Mouse (Mus musculus) neural tube, embryonic 14.5 days (tissue): ENCODE measurements around the gene Sergef. TPM values are rescaled to one million over a fixed set of nuclear protein-coding genes. Genes with fewer than 3 reads are reported as not detected.

Source experiments
- ATAC-seq: fragments of 200-750 bp; cut with Nextera tagmentation; 2 replicates; pipeline ENCODE4 v1.8.0; 2017; ENCODE audit warnings: low read depth, mild to moderate bottlenecking, moderate TSS enrichment, moderate library complexity
- H3K27ac ChIP-seq: fragments of 300-500 bp; sonication (generic); 2 replicates; pipeline ENCODE4 v1.5.1; 2014; ENCODE audit warnings: low read depth, mild to moderate bottlenecking, control low read depth, low read length, moderate library complexity, mixed read lengths
- H3K27me3 ChIP-seq: fragments of 300-500 bp; sonication (generic); 2 replicates; pipeline ENCODE4 v1.6.1; 2014; ENCODE audit warnings: low read length; ENCODE audit not compliant: control insufficient read depth, insufficient read depth
- H3K36me3 ChIP-seq: fragments of 300-500 bp; sonication (generic); 2 replicates; pipeline ENCODE4 v1.6.1; 2014; ENCODE audit warnings: low read length, mixed read lengths; ENCODE audit not compliant: control insufficient read depth, insufficient read depth
- H3K4me1 ChIP-seq: fragments of 300-500 bp; sonication (generic); 2 replicates; pipeline ENCODE4 v1.6.1; 2014; ENCODE audit warnings: low read length; ENCODE audit not compliant: control insufficient read depth, insufficient read depth
- H3K4me2 ChIP-seq: fragments of 300-500 bp; sonication (generic); 2 replicates; pipeline ENCODE4 v1.6.1; 2014; ENCODE audit warnings: mild to moderate bottlenecking, low read depth, low read length, control low read depth
- H3K4me3 ChIP-seq: fragments of 300-500 bp; sonication (generic); 2 replicates; pipeline ENCODE4 v1.5.1; 2014; ENCODE audit warnings: low read depth, low read length, control low read depth, mixed read lengths
- H3K9ac ChIP-seq: fragments of 300-500 bp; sonication (generic); replicated peaks from 2 replicates; pipeline ENCODE4 v1.6.1; 2014; ENCODE audit warnings: low read depth, mild to moderate bottlenecking, control low read depth, low read length, mixed read lengths
- H3K9me3 ChIP-seq: fragments of 300-500 bp; sonication (generic); 2 replicates; pipeline ENCODE4 v1.6.1; 2016; ENCODE audit warnings: low read length; ENCODE audit not compliant: control insufficient read depth
- WGBS: fragments of 180-500 bp; shearing (Covaris S2); extraction: QIAGEN DNeasy Blood & Tissue Kit; methylation state at CpG from one replicate; pipeline ENCODE4 v1.1.7; 2014; 5-methylcytosine and 5-hydroxymethylcytosine counted together
- polyA plus RNA-seq: library from polyadenylated mRNA; unstranded; fragments of >200 nt; fragmentation: Nextera tagmentation; extraction: Ambion mirVana; gene quantifications from 2 replicates; pipeline ENCODE4 v1.2.1, GENCODE M21; 2014

Gene Sergef
- polyA plus RNA-seq, 1 experiment from 2014 or later: 46.3 TPM

- Histone ChIP-seq H3K4me2 (no peak overlapping the region), H3K9ac (no peak overlapping the region), H3K36me3 (0 out of 2 replicates have a peak, but pooled peaks cover 3% of the 10 kb centered on the region), H3K27me3 (no peaks in the 10 kb centered on the region), H3K4me1 (0 out of 2 replicates have a peak, but pooled peaks cover 6% of the 10 kb centered on the region), H3K4me3 (no peak overlapping the region), H3K27ac (no peak overlapping the region), H3K9me3 (no peaks in the 10 kb centered on the region)
- peak; percentile 47; the same call in 1 of the 2 replicates for ATAC-seq
- 32% methylated on average over 5 of the region's 5 CpGs for WGBS
These were observed 205.7 kb downstream of the Sergef start for GRCm38 (mm10) chr7:46433874-46434273.

DNA sequence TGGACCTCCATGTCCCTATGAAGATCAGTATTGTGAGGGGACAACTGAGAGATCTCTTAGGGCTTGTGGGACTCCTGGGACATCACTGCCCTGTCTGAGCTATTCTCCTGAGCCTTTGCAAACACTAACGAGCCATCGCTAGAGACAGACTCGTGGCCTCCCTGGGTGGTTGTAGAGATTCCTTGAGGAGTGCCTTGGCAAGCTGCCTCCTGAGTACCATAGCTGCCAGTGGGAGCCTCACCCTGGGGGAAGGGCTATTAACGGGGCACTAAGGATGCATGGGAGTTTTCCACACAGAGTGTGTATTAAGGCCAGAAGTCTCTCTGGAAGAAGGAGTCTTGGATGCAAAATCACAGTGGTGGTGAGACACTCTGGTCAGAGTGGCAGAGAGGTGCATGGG is 214.6 kb downstream of the Sergef start:
- H3K4me3 ChIP-seq: no peak overlapping the region
- no peak overlapping the region for H3K9ac ChIP-seq
- H3K36me3 ChIP-seq: 0 out of 2 replicates have a peak, but pooled peaks cover 3% of the 10 kb centered on the region
- WGBS: 38% methylated on average over 4 of the region's 4 CpGs
- ATAC-seq: no peak
- H3K4me2 ChIP-seq: no peak overlapping the region
- no peaks in the 10 kb centered on the region for H3K9me3 ChIP-seq
- H3K27me3 ChIP-seq: no peaks in the 10 kb centered on the region
- H3K27ac ChIP-seq: no peak overlapping the region
- peaks cover 10% of the 10 kb centered on the region for H3K4me1 ChIP-seq

- Histone ChIP-seq H3K4me2 (no peak overlapping the region), H3K36me3 (no peaks in the 10 kb centered on the region)
- no peak for ATAC-seq
These were observed 215.7 kb downstream of the Sergef start for GRCm38 (mm10) chr7:46423951-46424350.

DNA sequence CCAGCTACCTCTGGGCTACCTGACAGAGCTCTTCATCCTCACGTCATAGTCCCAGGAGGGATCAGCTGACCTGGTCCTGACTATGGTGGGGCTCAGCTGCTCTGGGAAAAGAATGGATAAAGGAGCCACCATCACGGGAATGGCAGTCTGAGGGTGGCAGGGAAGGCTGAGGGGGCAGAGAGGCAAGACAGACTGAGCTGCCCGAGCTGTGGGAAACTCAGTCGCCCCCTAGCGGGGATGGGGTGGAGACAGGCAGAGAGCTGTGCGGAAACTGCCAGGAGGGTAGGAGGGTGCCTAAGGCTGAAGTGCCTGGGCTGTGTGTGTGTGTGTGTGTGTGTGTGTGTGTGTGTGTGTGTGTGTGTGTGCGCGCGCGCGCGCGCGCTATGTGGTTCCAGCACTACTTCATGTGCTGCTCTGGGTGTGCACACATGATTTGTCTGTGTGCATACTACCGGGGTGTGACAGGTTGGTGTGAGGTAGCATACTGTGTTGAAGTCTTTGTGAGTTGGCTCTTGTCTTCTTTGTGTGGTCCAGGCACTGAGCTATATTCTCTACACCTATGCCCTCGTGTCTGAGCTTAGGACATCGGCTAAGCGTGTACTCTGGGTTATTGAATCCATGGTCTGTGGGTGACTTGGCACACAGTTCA is 216.7 kb downstream of the Sergef start:
- no peaks in the 10 kb centered on the region for H3K27me3 ChIP-seq
- peaks cover 10% of the 10 kb centered on the region for H3K4me1 ChIP-seq
- peak overlapping the region; percentile 9; the same call in 1 of the 2 replicates for H3K4me2 ChIP-seq
- 0 out of 2 replicates have a peak overlapping the region, but pooled peaks have one; percentile 22 for H3K27ac ChIP-seq
- no peak overlapping the region for H3K4me3 ChIP-seq
- 56% methylated on average over 18 of the region's 18 CpGs for WGBS
- H3K9me3 ChIP-seq: no peaks in the 10 kb centered on the region
- ATAC-seq: peak; percentile 54; the same call in 1 of the 2 replicates
- H3K9ac ChIP-seq: no peak overlapping the region
- H3K36me3 ChIP-seq: no peaks in the 10 kb centered on the region

More at GRCm38 (mm10) chr7:46423951-46424350, 215.7 kb downstream of the Sergef start:
- Histone ChIP-seq H3K4me3 (no peak overlapping the region), H3K9me3 (no peaks in the 10 kb centered on the region), H3K27ac (no peak overlapping the region), H3K27me3 (no peaks in the 10 kb centered on the region), H3K9ac (no peak overlapping the region), H3K4me1 (peaks cover 10% of the 10 kb centered on the region)
- 69% methylated on average over 3 of the region's 3 CpGs for WGBS

GRCm38 (mm10) chr7:46422052-46422763 is 217.4 kb downstream of the Sergef start:
- peak overlapping the region; percentile 9; the same call in 1 of the 2 replicates for H3K4me2 ChIP-seq
- no peaks in the 10 kb centered on the region for H3K27me3 ChIP-seq
- 0 out of 2 replicates have a peak overlapping the region, but pooled peaks have one; percentile 22 for H3K27ac ChIP-seq
- peak; percentile 71 for ATAC-seq
- peaks cover 10% of the 10 kb centered on the region for H3K4me1 ChIP-seq
- H3K4me3 ChIP-seq: no peak overlapping the region
- no peaks in the 10 kb centered on the region for H3K36me3 ChIP-seq
- no peaks in the 10 kb centered on the region for H3K9me3 ChIP-seq
- no peak overlapping the region for H3K9ac ChIP-seq
- 27% methylated on average over 8 of the region's 8 CpGs for WGBS

GRCm38 (mm10) chr7:46421535-46421934 is 218.1 kb downstream of the Sergef start:
- no peak overlapping the region for H3K4me2 ChIP-seq
- H3K27ac ChIP-seq: no peak overlapping the region
- no peaks in the 10 kb centered on the region for H3K36me3 ChIP-seq
- 37% methylated on average over 5 of the region's 5 CpGs for WGBS
- peaks cover 10% of the 10 kb centered on the region for H3K4me1 ChIP-seq
- H3K27me3 ChIP-seq: no peaks in the 10 kb centered on the region
- no peak overlapping the region for H3K4me3 ChIP-seq
- H3K9me3 ChIP-seq: no peaks in the 10 kb centered on the region
- H3K9ac ChIP-seq: no peak overlapping the region
- ATAC-seq: no peak

DNA sequence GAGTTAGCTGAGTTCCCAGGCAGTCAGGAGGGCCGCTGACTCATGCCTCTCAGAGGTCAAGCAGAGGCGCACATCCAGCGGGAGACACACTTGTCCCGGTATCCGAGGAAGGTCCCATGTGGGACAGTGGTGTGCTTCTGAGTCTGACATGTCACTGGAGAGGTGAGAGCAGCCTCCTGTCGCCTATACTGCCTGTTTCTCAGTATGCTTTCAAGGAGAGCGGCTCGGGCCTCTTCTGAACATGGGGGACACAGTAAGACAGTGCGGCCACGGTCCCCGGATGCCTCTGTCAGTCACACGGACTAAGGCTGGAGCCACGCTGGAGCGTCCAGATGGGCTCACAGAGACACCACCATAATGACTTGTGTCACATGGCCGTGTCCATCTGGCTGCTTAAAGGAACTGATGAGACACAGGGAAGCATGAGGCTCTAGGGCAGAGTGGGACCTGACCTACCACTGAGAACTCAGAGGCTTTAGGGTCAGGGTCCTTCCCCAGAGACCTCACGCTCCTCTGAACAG is 221.4 kb downstream of the Sergef start:
- no peak overlapping the region for H3K4me2 ChIP-seq
- H3K9ac ChIP-seq: no peak overlapping the region
- H3K9me3 ChIP-seq: no peaks in the 10 kb centered on the region
- no peaks in the 10 kb centered on the region for H3K36me3 ChIP-seq
- H3K4me1 ChIP-seq: peaks cover 10% of the 10 kb centered on the region
- no peak overlapping the region for H3K27ac ChIP-seq
- no peaks in the 10 kb centered on the region for H3K27me3 ChIP-seq
- ATAC-seq: peak; percentile 19; the same call in 1 of the 2 replicates
- no peak overlapping the region for H3K4me3 ChIP-seq
- WGBS: 65% methylated on average over 16 of the region's 16 CpGs

DNA sequence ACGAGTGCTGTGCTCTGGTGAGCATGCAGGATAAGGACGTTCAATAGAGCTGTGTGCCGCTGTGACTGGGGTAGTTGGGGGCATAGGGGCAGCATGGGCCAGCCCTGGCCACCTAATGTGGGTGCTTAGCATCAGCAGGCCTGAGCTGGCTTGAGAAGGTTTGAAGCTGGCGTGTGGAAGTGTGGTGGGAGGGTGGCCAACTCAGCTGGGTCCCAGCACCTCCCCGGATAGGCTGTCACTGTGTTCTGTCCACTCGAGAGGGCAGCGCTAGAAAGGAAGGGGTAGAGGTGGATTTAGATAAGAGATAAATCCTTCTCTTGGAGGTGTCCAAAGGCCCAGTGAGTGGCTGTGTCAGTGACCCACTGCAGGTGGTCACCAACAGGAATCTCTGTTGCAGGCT is 222.1 kb downstream of the Sergef start:
- no peaks in the 10 kb centered on the region for H3K27me3 ChIP-seq
- H3K27ac ChIP-seq: no peak overlapping the region
- H3K9me3 ChIP-seq: no peaks in the 10 kb centered on the region
- 80% methylated on average over 7 of the region's 7 CpGs for WGBS
- no peak overlapping the region for H3K9ac ChIP-seq
- H3K4me3 ChIP-seq: no peak overlapping the region
- no peak overlapping the region for H3K4me2 ChIP-seq
- no peak for ATAC-seq
- H3K4me1 ChIP-seq: peaks cover 5% of the 10 kb centered on the region
- H3K36me3 ChIP-seq: no peaks in the 10 kb centered on the region
